16 mouse cellular contexts compared by ENCODE assay signal in the genomic region with DNA sequence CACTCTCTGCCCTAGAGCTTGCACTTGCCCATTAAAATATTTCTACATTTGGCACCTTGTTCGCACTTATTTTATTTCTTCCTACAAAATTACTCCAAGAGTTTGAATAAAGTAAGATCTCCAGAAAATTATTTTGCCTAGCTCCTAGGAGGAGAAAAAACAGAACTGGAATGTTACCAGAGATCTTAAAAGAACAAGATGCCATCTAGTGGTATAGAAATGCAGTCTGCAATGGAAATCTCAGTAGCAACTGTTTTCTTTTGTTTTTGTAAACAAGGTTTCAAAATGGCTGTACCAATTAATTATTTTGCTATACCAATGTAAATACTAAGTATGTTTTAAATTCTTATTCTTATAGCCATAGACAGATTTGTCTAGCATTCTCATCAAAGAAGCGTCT. TPM values are rescaled to one million over a fixed set of nuclear protein-coding genes. Genes with fewer than 3 reads are reported as not detected.
A peak's percentile ranks its signal among the peaks of the same experiment; 100 is the strongest.
DNase-seq lines count a peak whose midpoint lies in the region; ATAC-seq and TF ChIP-seq lines count a peak whose summit lies in the region.
"Had no signal": no experiment of that assay in that cellular context is flagged by ENCODE, and none has a peak within 500 bp of the region (broad histone marks: within the 10 kb centered on the region; RNA-seq: fewer than 3 reads in every experiment).

No protein-coding gene starts in this region.

- WGBS in liver, postnatal 0 days (ENCODE audit: insufficient replicate concordance) = 58% methylated on average over 2 of the region's 2 CpGs
- 45% methylated on average over 2 of the region's 2 CpGs for WGBS in liver, embryonic 11.5 days

- H3K4me1 ChIP-seq in liver, postnatal 0 days (ENCODE audit: insufficient read depth) = no peaks in the 10 kb centered on the region
- no peaks in the 10 kb centered on the region for H3K4me1 ChIP-seq in liver, embryonic 11.5 days (replicated peaks; ENCODE audit: control insufficient read depth, insufficient read depth, low read length)
- H3K4me1 ChIP-seq: stomach, embryonic 15.5 days had no signal

- intact Hi-C loops in gastrocnemius, adult 2 months (cut with DNase I) = no loop called here

- no peak overlapping the region for H3K4me3 ChIP-seq in gastrocnemius, adult 2 months
- H3K4me3 ChIP-seq in liver, postnatal 0 days (ENCODE audit: low read depth, low read length) = no peak overlapping the region
- H3K4me3 ChIP-seq in liver, embryonic 11.5 days (ENCODE audit: low read depth, low read length) = no peak overlapping the region
- H3K4me3 ChIP-seq: stomach, embryonic 15.5 days had no signal

- TF ChIP-seq EP300 in liver, postnatal 0 days (IDR thresholded peaks at IDR 0.05; ENCODE audit: low read depth) = no peak

- TF ChIP-seq CTCF in gastrocnemius, adult 2 months (IDR thresholded peaks at IDR 0.05) = peak; percentile 54
- peak; percentile 42 for TF ChIP-seq CTCF in liver, postnatal 0 days (IDR thresholded peaks at IDR 0.05; ENCODE audit: low read depth)

- no peak for ATAC-seq in liver, postnatal 0 days
- no peak for ATAC-seq in liver, embryonic 11.5 days (replicated peaks; ENCODE audit: low FRiP score)

- no peak overlapping the region for H3K9ac ChIP-seq in liver, postnatal 0 days (replicated peaks)
- no peak overlapping the region for H3K9ac ChIP-seq in liver, embryonic 11.5 days (ENCODE audit: low read depth, low read length)
- H3K9ac ChIP-seq: stomach, embryonic 15.5 days had no signal

- no peak for DNase-seq in gastrocnemius, adult 2 months
- DNase-seq in gastrocnemius, adult 8-10 months (ENCODE audit: low spot score in 2 of 2) = no peak
- no peak for DNase-seq in liver, postnatal 0 days
- DNase-seq in liver, embryonic 11.5 days (ENCODE audit: low spot score) = no peak
- DNase-seq in NIH3T3 (ENCODE audit: low read depth) = peak; percentile 69
- DNase-seq in retina, postnatal 1 day = peak; percentile 8
- DNase-seq in ovary, postnatal 14 days (ENCODE audit: low spot score) = no peak
- no peak for DNase-seq in urinary bladder, postnatal 4 days (ENCODE audit: low spot score in 2 of 2)
- DNase-seq: adrenal gland, postnatal 14 days; kidney, postnatal 10 days had no signal

- no peaks in the 10 kb centered on the region for H3K27me3 ChIP-seq in liver, postnatal 0 days (ENCODE audit: insufficient read depth, low read length)
- no peaks in the 10 kb centered on the region for H3K27me3 ChIP-seq in liver, embryonic 11.5 days (replicated peaks; ENCODE audit: control insufficient read depth, insufficient read depth, low read length)
- H3K27me3 ChIP-seq: stomach, embryonic 15.5 days had no signal

- H3K4me2 ChIP-seq in liver, postnatal 0 days (ENCODE audit: low read depth, low read length) = no peak overlapping the region
- H3K4me2 ChIP-seq in liver, embryonic 11.5 days = no peak overlapping the region
- H3K4me2 ChIP-seq: stomach, embryonic 15.5 days had no signal

- H3K9me3 ChIP-seq in liver, postnatal 0 days (ENCODE audit: low read length) = no peaks in the 10 kb centered on the region
- H3K9me3 ChIP-seq in liver, embryonic 11.5 days (ENCODE audit: control insufficient read depth, low read length) = no peaks in the 10 kb centered on the region
- H3K9me3 ChIP-seq: G1E; stomach, embryonic 15.5 days had no signal

- no peaks in the 10 kb centered on the region for H3K36me3 ChIP-seq in liver, postnatal 0 days (replicated peaks; ENCODE audit: insufficient read depth, low read length)
- H3K36me3 ChIP-seq in liver, embryonic 11.5 days (ENCODE audit: control insufficient read depth, insufficient read depth, low read length) = no peaks in the 10 kb centered on the region
- H3K36me3 ChIP-seq: G1E; stomach, embryonic 15.5 days had no signal

- no peak overlapping the region for H3K27ac ChIP-seq in gastrocnemius, adult 2 months
- H3K27ac ChIP-seq in liver, postnatal 0 days (ENCODE audit: low read depth) = no peak overlapping the region
- no peak overlapping the region for H3K27ac ChIP-seq in liver, embryonic 11.5 days (ENCODE audit: low read depth, low read length)
- H3K27ac ChIP-seq: macrophage; stomach, embryonic 15.5 days had no signal

RNA-seq across cellular contexts. Expression of gene Olfr427, which starts 7.0 kb away (rescaled TPM):
- total RNA-seq in gastrocnemius, adult 2 months (2021) = not detected
- total RNA-seq in gastrocnemius, adult 8-10 months (2022) = not detected
- not detected in 2 replicates for polyA plus RNA-seq in liver, postnatal 0 days (2015; fragmentation: Nextera tagmentation; extraction: Ambion mirVana)
- not detected in 2 replicates for polyA plus RNA-seq in liver, embryonic 11.5 days (2014; fragmentation: Nextera tagmentation; extraction: Ambion mirVana)
- total RNA-seq: adrenal gland, postnatal 14 days had no signal
- polyA plus RNA-seq: G1E; gonadal fat pad, adult 2 months; hindbrain, embryonic 11.5 days; limb, embryonic 11.5 days; macrophage; stomach, embryonic 15.5 days had no signal

RNA-seq across cellular contexts. Expression of gene Olfr231, which starts 17.2 kb away (rescaled TPM):
- not detected for total RNA-seq in gastrocnemius, adult 2 months (2021)
- not detected for total RNA-seq in gastrocnemius, adult 8-10 months (2022)
- not detected in 2 replicates for polyA plus RNA-seq in liver, postnatal 0 days (2015; fragmentation: Nextera tagmentation; extraction: Ambion mirVana)
- not detected in 2 replicates for polyA plus RNA-seq in liver, embryonic 11.5 days (2014; fragmentation: Nextera tagmentation; extraction: Ambion mirVana)
- total RNA-seq: adrenal gland, postnatal 14 days; G1E had no signal
- polyA plus RNA-seq: G1E; gonadal fat pad, adult 2 months; hindbrain, embryonic 11.5 days; limb, embryonic 11.5 days; macrophage; stomach, embryonic 15.5 days had no signal

RNA-seq across cellular contexts. Expression of gene Olfr429, which starts 19.6 kb away (rescaled TPM):
- not detected for total RNA-seq in gastrocnemius, adult 2 months (2021)
- total RNA-seq in gastrocnemius, adult 8-10 months (2022) = not detected
- polyA plus RNA-seq in liver, postnatal 0 days (2015; fragmentation: Nextera tagmentation; extraction: Ambion mirVana) = not detected in 2 replicates
- polyA plus RNA-seq in liver, embryonic 11.5 days (2014; fragmentation: Nextera tagmentation; extraction: Ambion mirVana) = not detected in 2 replicates
- total RNA-seq: adrenal gland, postnatal 14 days; G1E had no signal
- polyA plus RNA-seq: G1E; gonadal fat pad, adult 2 months; hindbrain, embryonic 11.5 days; limb, embryonic 11.5 days; macrophage; stomach, embryonic 15.5 days had no signal

RNA-seq across cellular contexts. Expression of gene Olfr424, which starts 27.6 kb away (rescaled TPM):
- total RNA-seq in gastrocnemius, adult 2 months (2021) = not detected
- total RNA-seq in gastrocnemius, adult 8-10 months (2022) = not detected
- not detected in 2 replicates for polyA plus RNA-seq in liver, postnatal 0 days (2015; fragmentation: Nextera tagmentation; extraction: Ambion mirVana)
- not detected in 2 replicates for polyA plus RNA-seq in liver, embryonic 11.5 days (2014; fragmentation: Nextera tagmentation; extraction: Ambion mirVana)
- total RNA-seq: adrenal gland, postnatal 14 days; G1E had no signal
- polyA plus RNA-seq: G1E; gonadal fat pad, adult 2 months; hindbrain, embryonic 11.5 days; limb, embryonic 11.5 days; macrophage; stomach, embryonic 15.5 days had no signal

RNA-seq across cellular contexts. Expression of gene Olfr430, which starts 37.3 kb away (rescaled TPM):
- not detected for total RNA-seq in gastrocnemius, adult 2 months (2021)
- total RNA-seq in gastrocnemius, adult 8-10 months (2022) = not detected
- not detected in 2 replicates for polyA plus RNA-seq in liver, postnatal 0 days (2015; fragmentation: Nextera tagmentation; extraction: Ambion mirVana)
- not detected in 2 replicates for polyA plus RNA-seq in liver, embryonic 11.5 days (2014; fragmentation: Nextera tagmentation; extraction: Ambion mirVana)
- total RNA-seq: adrenal gland, postnatal 14 days; G1E had no signal
- polyA plus RNA-seq: G1E; gonadal fat pad, adult 2 months; hindbrain, embryonic 11.5 days; limb, embryonic 11.5 days; macrophage; stomach, embryonic 15.5 days had no signal

Comparison
In these comparisons a context has a peak if more than half of its experiments do, and no peak if none do; other contexts are left out.
1. DNase-seq: peak in NIH3T3 (single experiment) and retina, postnatal 1 day (single experiment); none in gastrocnemius, adult 2 months (single experiment), gastrocnemius, adult 8-10 months (0 of 2), liver, postnatal 0 days (single experiment), liver, embryonic 11.5 days (single experiment), ovary, postnatal 14 days (single experiment) and urinary bladder, postnatal 4 days (0 of 2).